Mouse (Mus musculus): ENCODE results near the gene Spsb4.

The Spsb4 gene

DNA sequence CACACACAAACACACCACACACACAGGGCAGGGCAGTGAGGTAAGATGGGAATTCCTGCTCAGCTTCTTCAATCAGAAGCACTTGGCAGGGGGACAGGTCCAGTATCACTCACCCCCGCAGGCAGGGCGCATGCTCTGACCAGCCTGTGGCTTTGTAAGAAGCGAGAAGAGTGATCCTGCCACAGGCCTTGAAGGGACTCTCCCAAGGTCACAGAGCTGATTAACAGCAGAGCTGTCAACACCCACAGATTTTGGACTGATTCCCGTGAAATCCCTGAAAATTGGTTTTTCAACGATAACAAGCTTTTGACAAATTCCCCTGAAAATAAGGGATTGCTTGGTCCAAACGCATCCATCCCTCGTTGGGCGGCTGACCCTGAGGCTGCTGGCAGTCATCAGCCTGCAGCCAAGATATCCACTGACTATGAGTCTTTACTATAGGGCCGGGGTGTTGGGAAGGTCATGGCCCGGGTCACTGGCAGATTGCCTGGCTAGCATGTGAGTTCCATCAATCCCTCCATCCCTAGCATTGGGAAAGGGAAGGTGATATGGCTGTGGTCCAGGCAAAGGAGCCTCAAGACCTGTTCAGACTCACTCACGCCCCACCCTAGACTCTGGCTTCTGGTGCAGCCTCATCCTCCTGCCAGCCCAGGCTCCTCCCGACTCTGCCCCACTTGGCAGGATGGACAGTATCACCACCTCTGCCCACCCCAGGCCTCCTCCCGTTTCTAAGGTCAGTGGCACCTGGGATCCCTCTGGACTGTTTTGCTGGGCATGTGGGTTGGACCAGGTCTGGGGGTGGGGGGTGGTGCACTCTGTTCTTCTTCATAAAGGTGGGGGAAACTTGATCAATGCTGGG is 41.1 kb downstream of the Spsb4 start:
- no peak for DNase-seq

GRCm38 (mm10) chr9:96973091-96973490 is 45.6 kb downstream of the Spsb4 start:
- peak; percentile 14 for DNase-seq

GRCm38 (mm10) chr9:96971625-96972404 is 46.8 kb downstream of the Spsb4 start:
- DNase-seq = no peak

GRCm38 (mm10) chr9:96967516-96967915 is 51.1 kb downstream of the Spsb4 start:
- no peak for DNase-seq

GRCm38 (mm10) chr9:96966465-96966864 is 52.2 kb downstream of the Spsb4 start:
- no peak for DNase-seq

DNA sequence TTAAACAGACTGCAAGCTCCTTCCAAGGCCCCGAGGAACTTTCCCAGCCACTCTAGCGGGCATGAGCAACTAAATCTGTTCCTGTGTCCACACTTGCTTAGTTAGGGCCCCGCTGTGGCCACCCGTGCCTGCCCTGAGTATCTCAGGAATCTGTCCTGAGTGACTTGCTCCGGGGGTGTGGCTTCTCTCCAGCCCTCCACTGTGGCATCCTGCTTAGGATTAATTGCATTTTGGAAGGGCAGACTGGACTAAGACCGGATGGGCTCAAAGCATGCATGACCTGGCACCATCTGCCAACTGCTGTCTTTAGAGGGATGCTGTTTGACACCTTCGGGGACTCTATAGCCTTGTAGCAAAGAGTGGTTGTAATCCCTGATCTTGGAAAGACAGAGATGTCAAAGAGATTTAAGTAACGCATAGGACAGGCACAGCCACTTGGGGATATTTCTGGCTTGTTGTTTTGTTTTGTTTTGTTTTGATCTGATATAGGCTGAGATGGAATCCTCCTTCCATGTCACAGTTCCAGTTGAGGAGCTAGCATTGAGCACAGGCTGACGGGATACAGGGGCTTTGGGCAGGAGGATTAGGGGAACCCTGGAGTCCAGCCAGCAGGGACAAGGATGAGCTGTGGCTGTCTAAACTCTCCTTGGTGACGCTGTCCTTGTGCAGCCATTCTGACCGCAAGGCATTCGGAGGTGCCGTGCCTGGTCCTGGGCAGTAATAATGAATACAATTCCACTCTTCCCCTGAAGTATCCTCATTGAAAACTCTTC is 55.0 kb downstream of the Spsb4 start:
- peak; percentile 8 for DNase-seq

DNA sequence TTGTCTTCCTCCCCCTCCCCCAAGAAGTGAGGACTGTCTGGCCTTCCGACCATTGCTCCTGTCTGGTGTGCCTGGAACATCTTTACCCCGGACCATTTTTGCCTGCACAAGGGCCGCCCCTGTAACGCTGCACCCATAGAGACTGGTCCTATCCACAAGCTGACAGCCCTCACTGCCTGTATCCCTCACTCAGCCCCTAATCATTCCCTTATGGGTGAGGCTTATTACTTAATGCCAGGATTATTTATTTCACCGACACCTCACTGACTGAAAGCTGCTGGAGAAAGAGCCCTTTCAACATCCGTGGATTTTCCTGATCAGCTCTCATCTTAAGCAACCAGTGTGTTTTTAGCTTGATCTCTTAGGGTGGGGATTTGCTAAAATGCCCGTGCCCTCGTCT is 55.9 kb downstream of the Spsb4 start:
- no peak for DNase-seq

GRCm38 (mm10) chr9:96961986-96962701 is 56.5 kb downstream of the Spsb4 start:
- no peak for DNase-seq

- no peak for DNase-seq
Observed at GRCm38 (mm10) chr9:96961006-96961405, 57.6 kb downstream of the Spsb4 start.

DNA sequence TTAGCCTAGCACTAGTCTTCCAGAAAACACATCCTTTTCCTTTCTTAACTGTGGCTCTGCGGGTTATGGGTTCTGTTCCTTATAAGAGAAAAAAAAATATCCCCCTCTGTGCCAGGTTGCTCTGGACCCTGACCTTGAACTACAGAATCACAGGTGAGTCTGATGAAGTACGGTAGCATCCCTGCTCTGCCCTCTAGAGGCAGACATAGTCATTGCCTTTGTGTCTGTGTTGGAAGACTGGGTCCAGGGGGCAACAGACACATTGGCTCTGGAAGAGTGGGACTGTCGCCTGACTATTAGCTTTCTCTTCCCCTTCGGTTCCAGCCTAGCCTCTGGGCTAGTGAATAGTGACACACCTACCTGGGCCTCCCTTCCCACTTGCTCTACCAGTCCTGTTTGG is 58.4 kb downstream of the Spsb4 start:
- DNase-seq = no peak

- DNase-seq = no peak
Observed at GRCm38 (mm10) chr9:96959469-96959868, 59.2 kb downstream of the Spsb4 start.

DNA sequence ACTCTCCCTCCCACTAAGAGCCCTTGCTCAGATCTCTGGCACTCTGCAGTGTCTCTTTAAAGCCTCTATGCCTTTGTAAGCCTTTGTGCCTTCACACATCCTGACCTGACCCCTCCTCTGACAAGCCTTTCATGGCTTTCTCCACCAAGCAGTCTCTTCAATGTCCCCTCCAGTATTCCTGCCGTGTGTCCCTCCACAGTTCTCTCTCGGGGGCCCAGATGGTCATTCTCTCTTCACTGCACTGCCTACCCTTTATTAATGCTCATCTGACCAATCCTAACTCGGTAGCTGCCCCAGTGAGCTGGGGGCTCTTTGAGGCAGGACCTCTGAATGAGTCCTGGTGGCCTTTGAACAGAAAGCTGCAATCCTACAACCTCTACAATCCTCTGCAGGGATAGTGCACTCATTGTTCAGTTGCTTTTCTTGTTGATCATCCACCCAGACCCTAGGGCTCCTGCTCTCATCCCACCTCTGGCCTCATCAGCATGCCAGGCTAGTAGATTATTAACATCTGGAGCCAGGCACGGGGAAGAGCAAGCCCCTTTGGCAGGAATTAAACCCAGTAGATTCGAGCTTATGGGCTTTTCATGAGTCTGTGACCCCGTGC is 60.5 kb downstream of the Spsb4 start:
- DNase-seq = no peak

DNA sequence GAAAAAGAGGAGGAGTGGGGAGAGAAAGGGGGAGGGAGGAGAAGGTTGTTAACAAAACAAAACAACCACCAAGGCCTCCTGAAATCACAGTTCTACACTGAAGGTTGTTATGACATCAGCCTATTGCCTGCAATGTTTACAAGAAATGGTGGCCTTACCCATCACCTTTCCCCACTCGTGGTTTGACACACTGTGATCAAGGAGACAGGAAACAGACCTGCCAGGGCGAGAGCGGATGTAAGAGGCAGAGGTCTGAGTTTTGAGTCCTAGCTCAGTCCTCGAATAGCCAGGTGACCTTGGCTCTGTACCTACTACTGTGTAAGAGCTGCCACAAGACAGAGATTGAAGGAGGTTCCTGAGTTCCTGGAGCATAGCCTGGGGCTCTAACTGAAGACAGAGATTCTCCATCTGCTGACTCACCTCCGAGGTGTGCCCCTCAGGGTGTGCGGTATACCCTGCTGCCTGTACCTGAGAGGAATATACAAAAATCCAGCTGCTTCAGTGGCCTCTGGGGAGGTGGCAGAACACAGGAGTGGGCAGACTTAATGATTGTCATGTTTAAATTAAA is 61.3 kb downstream of the Spsb4 start:
- DNase-seq = no peak

DNA sequence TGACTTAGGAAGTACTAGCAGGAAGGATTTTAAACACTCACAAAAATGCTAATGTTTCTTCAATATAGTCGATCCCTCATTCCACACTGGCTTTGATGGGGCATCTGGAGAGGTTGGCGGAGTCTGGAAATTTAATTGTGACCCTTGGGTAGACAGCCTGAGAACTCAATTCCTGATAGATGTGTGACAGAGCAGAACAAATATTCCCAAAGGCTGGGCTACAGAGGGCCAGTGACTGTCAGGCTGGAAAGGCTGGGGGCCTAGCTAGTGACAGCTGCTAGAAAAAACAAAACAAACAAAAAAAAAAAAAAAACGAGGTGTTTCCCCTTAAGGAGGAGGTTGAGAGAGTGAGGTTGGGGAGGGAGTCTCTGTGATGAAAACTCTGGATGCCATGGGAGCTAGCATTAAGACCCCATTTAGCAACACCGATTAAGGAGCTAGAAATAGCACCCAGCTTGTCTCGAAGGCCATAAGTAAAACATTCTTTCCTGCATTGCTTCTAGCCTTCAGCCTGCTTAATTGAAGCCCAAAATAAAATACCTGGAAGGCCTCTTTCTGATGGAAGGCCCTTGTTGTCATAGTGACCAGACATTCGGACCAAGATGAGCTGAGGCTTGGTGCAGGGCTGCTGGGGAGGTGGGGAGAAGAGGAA is 61.9 kb downstream of the Spsb4 start:
- DNase-seq = no peak

- DNase-seq = no peak
Observed at GRCm38 (mm10) chr9:96954063-96954809, 64.4 kb downstream of the Spsb4 start.

DNA sequence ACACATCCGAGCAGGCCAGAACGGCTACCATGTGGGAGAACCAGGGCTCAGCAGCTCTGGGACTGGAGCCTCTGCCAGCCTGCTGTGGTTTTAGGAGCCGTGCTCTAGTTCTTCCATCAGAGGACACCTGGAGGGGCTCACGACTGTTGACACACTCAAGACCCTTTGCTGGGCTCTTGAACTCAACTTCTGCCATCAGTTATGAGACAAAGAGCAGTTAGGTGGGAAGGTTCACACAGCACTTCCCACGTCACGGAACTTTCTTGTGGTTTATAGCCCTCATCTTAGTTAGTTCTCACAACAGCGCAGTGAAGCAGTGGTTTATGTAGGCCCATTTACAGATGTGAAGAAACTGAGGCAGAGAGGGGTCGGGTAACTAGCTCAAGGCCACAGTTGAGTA is 65.2 kb downstream of the Spsb4 start:
- DNase-seq = no peak

- DNase-seq = no peak
Observed at GRCm38 (mm10) chr9:96952310-96952975, 66.2 kb downstream of the Spsb4 start.

DNA sequence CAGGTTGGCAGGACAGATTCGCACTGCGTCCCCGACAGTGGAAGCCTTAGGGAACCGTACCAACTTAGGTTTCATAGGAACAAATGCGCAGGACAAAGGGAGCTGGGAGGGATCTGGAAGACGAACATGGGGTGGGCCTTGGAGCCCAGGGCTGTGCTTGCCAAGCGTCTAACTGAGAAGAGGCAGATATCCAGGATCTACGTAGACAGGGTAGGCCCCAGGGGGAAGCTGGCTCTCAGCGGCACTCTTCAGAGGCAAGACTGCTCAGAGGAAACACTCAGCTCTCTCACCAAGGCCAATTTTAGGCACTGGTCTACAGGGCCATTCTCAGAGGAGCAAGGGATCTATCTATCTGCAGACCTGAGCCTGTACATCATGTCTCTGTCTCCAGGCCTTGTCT is 69.1 kb downstream of the Spsb4 start:
- DNase-seq = no peak

- no peak for DNase-seq
Observed at GRCm38 (mm10) chr9:96948546-96948945, 70.1 kb downstream of the Spsb4 start.

- no peak for DNase-seq
Observed at GRCm38 (mm10) chr9:96947171-96947570, 71.5 kb downstream of the Spsb4 start.
